Mouse (Mus musculus) CD4-positive helper T cell, adult 2 months (primary cell): ENCODE data around the gene Amotl2.
"Not testable (repeated sequence)": the region's sequence is repeated elsewhere in the genome, so short reads cannot be mapped to it uniquely, and the experiment has no call there.

Source experiments
- DNase-seq: peaks from one replicate; pipeline ENCODE4 v3.0.0-alpha.2; 2012; ENCODE audit warnings: low read depth, missing footprints, low spot score

Amotl2 gene

DNA sequence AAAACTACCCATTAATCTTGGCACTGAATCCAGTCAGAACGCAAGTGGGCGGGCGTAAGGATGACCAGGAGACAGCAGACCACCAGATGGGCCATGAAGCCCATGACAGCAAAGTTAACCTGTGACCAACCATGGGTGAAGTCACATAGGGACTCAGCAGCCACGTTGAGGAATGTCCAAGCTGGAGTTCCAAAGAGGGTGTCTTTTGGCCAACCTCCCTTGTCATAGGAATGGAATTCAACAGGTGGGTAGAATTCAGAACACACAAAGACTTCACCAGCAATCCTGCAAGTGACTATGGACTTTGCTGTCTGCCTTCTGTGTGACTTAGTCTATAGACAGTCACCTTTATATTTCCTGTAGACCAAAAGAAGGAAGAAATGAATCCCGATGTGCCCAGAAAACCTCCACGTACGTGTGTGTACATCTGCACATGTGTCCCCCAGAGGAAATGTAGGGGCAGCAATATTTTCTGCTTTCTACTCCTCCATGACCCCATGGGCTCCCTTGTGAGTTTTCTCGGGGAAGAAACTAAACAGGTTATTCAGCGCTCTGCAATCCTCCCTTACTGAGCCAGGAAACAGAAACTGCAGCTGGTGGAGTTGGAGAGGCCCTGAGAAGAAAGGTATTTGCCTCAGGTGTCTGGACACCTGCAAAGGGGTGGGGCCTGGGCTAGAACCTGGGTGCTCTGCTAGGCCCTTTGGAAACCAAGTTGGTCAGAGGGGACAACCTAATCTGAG, 17.7 kb downstream of the Amotl2 start:
- no peak for DNase-seq

DNA sequence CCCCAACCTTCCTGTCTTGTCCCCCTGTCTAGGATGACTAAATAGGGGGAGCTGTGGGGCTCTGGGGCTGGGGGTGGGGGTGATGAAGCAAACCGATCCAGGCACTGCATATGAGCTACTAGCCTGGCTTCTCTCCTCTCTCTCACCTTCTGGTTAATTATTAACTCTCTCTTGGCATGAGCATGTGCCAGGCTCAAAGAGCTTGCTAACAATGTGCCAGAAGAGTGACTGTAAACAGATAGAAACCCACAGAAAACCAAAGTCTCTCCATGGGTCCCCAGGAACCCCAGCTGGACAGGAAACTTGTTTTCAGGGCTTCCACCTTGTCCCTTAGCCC, 18.2 kb downstream of the Amotl2 start:
- DNase-seq = no peak

DNA sequence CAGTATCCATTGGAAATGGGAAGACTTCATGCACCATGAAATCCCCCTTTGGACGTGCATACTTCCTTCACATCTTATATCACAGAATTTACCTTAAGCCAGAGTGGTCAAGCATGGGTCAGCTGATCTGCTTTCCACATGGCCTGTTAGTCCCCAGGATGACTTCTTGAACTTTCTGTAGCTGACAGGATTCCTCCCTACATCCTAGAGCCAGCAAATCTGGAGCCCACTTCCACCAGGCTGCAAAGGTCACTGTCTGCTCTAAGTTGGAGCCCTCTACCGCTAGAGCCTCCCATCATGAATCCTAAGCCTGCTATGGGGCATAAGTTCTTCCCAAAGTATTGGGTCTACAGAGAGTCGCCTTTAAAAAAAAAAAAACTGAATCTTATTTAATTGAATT, 18.8 kb downstream of the Amotl2 start:
- no peak for DNase-seq

DNA sequence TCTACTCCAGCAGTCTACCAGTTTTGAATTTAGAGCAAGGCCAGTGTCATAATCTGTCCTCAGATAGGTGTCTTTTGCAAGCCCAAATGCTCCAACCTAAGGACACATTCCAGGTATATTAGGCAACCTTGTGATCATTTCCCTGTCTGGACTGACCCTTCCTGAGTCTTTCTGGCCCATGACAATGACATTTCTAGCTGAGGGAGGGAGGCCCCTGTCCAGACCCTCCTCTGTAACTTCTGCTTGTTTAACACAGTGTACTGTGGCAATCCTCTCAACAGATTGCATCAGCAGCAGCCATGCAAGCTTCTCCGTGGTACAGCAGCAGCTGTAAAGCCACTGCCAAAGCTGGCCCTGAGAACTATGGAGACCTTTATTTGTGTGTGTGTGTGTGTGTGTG, 19.5 kb downstream of the Amotl2 start:
- DNase-seq = no peak

DNA sequence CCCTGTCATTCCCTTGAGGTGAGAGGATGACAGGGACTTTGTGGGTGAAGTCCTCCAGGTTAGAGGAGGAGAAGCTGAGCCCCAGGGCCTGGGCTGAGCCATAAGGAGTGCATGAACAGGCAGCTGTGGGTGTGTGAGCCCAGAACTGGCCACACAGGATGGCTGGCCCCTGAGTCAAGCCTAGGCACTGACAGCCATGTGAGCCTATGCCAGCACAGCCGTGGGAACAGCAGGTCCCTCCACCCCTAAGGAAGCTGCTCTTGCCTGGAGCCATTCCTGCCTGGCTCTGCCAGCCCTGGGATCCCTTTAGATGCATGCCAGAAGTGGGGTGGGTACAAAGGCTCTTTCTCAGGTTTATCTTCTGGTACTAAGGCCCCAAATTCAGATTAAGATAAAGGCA, 20.9 kb downstream of the Amotl2 start:
- DNase-seq = no peak

DNA sequence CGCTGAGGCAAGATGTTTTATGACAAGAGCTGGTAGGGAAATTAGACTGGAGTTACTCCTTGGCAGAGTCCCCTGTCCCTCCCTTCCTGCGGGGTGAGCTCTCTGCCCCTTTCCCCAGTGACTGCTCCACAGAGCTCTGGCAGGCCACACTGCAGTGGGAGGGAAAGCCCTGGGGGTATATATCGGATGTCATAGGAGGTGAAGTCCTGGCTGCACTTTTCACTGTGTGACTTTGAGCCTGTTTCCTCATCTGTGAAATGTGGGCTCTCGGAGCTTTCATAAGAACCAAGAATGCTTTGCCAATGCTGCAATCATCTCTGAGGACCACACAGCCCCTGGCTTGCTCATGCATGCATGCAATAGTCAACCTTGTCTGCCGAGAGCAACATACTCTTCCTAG, 30.3 kb downstream of the Amotl2 start:
- no peak for DNase-seq

DNA sequence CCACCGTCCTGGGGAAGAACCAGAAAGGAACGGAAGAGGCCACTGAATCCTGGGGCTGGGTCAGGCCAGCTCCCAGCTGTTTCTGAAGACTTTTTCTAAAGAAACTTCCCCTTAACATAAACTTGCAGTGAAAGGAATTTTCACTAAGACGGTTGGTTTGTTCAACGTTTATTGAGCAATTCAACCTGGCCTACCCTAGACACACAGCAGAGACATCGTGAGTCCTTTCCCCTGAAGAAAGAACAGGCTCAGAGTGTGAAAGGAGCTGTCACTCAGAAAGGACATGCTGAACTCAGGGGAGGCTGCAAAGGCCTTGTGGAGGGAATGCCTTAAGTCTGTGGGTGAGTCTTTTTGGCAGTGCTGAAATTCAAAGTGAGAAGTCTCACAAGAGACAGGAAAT, 31.4 kb downstream of the Amotl2 start:
- DNase-seq = no peak

DNA sequence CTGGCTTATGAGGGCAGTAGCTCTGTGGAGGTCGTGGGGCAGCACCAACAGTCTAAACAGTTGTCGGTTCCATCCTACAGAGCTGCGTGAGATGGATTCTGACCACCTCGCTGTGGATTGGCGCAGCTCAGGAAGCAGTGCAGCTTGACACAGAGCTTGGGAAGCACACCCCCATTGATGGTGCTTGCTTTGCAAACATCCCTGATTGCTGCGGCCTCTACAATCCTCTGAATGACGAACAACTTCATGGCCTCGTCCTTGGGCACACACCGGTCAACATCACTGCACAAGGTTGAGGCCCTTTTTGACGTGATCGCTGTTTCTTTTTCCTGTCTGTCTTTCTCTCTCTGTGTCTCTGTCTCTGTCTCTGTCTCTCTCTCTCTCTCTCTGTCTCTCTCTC, 32.7 kb downstream of the Amotl2 start:
- no peak for DNase-seq

DNA sequence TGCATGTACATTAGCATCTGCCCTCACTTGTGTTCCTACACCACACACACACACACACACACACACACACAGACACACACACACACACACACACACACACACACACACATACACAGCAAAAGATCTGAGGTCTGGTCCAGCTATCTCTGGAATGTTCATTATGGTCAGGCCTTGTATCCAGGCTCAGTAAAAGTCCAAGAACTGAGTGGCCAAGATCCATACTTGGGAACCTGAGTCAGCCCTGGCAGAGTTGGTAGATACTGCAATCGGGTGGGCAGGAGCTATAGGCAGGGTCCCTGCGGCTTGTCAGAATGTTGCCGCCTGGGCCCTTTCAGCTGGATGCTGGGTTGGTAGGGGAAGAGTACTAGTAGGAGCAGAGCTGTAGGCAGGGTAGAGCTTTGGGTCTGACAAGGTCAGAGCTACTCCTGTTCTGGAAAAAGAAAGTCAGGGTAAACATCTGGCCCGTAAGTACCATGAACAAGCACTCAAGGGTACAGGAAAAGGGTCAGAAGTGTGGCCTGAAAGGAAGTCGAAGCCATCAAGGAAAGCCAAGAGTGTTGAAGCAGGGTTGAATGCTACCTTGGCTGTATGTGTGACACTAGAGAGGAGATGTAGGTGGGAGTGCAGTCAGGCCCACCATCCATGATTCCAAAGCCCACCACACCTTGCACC, 35.3 kb downstream of the Amotl2 start:
- DNase-seq = no peak

DNA sequence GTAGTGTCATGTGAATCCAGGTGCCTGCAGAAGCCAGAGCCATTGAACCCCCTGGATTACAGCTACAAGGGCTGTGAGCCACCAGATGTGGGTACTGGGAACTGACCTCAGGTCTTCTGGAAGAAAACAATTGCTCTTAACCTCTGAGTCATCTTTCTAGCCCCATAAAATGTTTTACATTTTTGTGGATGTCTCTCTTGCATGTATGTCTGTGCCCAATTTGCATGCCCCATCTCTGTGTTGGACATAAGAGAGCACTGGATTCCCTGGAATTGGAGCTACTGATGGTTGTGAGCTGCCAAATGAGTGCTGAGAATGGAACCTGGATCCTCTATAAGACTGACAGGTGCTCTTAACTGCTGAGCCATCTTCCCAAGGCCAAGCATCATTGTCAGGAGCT, 36.8 kb downstream of the Amotl2 start:
- DNase-seq = no peak

DNA sequence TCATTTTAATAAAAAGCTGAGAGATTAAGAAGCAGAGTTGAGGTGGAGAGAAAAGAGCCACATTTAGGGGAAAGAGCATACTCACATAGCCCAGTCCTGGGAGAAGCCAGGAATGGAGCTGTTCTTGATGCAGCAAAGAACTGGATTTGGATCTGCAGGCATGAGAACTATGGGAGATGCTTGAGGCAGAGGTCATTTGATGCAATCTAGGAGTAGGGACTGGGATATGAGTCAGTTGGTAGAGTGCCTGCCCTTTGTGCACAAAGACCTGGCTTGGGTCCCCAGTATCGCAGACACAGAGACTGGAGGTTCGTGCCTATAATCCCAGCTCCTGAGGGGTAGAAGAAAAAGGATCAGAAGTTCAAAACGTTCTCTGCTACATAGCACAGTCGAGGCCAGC, 38.7 kb downstream of the Amotl2 start:
- DNase-seq = no peak

DNA sequence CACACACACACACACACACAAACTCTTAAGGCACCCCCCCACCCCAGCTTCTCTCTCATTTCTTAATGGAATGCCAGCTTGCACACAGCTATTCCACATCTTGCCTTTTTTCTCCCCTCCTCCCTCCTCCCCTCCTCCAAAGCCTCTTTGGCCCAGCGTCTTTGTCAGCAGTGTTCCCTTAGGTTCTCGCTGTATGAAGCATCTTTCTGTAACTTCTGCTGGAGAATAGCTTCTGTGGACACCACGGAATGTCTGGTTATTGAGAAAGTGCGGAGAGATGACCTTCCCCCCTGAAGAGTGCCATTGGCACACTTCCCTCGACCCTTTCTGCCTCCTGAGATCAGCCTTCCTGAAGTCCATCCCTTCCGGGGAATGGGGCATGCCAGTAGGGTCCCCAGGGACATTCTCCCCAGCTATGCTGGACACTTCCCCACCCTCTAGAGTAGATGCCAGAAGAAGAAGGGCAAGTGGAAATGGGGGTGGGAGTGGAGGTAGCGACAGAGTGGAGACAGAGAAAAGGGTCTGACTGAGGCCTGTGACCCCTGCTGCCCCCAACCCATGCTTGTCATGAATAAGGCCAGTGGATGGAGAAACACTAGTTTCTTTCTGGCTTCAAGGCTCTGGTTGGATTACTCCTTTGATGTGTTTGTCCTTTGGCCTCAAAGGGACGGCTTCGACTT, 39.3 kb downstream of the Amotl2 start:
- no peak for DNase-seq

DNA sequence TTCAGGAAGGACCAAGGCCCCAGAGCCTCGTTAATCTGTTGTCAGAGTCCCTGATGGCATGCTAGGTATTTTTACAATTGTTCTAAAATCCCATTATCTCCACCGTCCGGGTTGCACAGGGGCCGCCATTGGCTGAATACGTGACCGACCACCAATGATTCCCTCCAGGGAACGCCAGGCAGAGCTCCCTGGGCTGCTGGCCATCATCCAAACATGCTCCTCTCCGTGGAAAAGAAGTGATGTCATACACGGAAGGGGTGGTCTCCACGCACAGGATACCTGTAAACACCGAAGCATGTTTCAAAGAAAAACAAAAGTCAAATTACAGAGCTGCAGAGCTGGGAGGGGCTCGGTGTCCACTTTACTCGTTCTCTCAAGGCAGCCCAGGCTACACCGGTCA, 39.9 kb downstream of the Amotl2 start:
- DNase-seq = no peak

DNA sequence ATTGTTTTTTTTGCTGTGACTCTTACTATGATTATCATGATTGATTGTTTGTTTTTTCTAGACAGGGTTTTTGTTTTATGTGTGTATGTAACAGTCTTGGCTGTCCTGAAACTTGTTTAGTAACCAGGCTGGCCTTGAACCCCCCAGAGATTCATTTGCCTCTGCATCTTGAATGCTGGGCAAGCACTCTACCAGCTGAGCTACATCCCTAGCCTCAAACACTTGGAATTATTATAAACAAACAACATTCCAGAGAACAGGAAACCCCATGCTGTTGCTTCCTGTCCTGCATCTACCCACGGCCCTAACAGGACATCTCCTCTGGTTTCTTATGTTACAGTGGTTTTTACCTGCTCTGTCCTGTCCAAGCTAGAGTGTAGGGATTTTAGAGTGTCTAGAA, 42.4 kb downstream of the Amotl2 start:
- no peak for DNase-seq

DNA sequence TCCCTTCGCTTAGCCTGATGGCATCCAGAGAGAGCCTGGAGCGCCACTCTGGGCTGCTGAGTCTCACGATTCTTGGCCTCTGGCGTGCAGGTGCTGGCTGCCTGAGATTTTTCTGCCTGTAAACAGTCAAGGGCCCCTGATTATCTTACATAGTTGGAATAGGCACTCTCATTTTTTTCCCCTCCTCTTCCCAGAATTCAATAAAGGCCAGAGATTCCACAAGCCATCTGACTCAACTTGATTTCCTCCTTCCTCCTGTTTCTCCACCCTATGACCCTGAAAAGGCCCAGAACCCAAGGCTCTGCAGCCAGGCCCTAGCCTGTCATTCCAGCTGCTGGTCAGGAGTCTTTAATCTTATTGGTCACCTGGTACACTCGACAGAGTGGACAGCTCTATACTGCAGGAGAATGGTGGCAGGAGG, 43.1 kb downstream of the Amotl2 start:
- no peak for DNase-seq

DNA sequence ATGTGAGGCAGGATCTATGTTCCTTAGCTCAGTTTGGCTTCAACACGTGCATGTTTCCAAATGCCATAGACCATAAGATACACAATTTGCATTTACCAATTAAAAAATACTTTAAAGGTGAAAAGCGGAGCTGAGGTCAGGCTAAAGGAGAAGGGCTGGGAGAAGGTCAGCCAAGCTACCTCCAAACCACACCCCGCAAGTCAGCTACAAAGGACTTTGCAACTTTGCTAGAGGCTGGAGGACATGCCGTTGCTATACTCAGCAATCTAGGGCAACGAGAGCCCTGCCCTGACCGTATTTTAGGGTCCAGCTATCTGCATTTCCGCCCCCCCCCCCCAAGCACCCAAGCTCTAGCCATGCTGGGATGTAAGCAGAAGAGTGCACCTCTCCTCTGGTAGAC, 45.1 kb downstream of the Amotl2 start:
- DNase-seq = no peak

DNA sequence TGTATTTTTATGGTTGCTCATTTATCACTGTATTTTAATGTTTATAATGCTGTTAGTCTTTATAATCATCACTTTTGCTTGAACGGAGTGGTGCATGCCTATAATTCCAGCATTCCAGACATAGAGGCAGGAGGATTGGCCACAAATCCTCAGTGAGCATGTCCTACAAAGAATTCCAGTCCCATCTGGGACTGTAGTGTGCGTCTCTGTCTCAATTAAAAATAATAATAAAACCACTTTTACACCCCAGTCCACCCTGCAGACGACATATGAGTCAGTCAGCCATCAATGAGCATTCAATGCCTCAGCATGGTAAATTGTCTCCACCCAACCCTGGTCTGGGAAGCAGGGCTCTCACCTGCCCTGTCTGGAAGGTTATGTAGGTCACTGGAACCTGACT, 46.4 kb downstream of the Amotl2 start:
- no peak for DNase-seq

DNA sequence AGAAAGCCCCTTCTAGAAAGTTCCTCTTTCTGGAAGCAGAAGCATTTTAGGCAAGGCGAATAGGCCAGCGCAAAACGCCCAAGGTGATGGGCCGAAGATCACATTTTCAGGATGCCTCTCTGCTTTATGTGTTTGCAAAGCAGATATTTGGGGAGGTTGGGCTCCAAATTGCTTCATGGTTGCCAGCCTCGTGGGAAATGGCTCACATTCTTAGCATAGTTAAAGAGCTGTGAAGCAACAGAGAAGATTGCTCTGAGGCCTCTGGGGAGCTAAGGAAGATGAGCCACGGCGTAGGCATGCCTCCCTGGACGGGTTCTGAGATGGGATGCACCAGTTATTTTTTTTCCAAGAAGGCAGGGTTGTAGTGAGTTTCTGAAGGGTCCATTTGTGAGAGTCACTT, 47.0 kb downstream of the Amotl2 start:
- DNase-seq = no peak

DNA sequence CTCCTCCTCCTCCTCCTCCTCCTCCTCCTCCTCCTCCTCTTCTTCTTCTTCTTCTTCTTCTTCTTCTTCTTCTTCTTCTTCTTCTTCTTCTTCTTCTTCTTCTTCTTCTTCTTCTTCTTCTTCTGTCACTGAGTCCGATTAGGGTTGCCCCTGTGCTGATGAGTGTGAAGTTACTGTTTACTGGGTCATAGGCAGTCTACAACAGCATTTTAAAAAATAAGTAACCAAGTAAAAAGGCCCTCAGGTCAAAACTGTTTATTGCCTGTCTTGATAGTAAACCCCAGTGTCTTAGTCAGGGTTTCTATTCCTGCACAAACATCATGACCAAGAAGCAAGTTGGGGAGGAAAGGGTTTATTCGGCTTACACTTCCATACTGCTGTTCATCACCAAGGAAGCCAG, 48.1 kb downstream of the Amotl2 start:
- DNase-seq = not testable (repeated sequence)

DNA sequence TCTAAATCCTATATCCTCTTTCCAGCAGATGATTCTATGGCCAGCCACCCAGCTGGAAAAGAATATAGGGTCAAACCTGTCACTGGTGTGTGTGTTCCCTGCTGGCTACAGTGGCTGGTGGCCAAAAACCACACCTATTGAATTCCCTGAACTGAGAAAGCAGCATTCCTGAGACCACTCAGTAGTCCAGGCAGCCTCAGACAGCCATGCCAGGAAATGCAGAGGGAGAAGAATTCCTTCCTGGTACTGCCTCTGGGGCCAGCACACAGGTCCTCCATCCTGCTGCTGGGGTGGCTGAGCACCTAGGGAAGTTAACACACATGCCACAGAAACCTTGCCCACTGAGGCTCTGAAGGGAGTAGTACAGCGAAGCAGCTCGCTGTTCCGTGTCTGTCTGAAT, 50.3 kb downstream of the Amotl2 start:
- DNase-seq = no peak

DNA sequence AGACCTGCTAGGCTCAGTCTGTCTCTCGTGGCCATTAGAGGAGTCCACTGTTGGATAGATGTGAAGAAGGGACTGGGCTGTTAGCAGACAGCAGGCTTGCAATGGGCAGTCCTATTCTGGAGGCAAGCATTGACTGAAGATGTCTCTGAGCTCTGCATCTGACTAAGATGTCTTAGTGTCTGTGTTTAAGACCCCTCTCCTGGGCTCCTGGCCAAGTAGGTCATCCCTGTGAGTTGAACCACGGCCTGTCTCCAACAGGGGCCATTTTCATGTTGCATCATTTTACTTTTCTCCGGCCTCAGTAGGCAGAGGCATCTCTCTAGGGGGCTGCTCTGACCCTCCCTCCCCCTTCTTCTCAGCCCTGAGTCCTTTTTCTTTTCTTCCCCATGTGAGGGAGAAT, 52.8 kb downstream of the Amotl2 start:
- no peak for DNase-seq

DNA sequence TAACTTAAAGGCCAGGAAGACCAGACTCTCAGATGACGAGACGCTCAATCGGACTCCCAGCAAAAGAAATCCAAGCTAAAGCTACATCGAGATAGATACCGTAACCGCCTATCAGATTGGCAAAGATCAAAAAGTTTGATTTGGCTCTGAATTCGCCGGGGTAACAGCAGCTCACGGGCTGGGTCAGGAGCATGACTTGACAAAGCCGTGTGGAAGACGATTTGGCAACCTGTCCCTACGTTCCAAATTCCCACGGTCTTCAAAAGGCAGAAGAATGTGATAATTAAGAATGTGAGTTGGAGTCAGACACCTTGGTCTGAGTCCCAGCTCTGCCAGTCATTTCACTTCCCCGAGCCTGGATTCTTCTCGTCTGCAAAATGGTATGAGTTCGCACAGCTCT, 53.7 kb downstream of the Amotl2 start:
- no peak for DNase-seq

DNA sequence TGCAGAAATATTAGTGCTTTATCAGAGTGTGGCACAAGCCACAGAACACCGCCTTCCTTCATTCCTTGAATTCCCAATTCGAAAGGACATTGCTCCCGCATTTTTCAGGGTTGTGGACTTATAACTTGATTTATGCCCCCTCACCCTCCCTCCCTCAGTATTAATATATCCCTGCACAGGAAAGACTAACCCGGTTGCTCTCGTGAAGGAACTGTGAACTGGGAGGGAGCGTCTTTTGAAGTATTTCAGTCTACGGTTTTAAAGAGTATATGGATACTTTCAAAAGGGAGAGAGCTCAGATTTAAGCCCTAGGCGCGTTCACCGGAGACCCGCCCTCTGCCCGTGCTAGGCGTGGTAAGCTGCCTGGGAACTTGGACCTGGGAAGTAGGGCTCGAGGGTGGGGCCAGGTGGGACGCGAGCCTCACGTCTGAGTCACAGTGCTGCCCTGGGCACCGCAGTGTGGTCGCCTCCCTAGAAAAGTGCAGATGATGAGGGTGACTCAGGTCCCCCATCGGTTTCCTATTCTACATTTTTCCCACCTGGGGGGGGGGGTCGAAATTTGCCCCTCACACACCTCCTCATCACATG, 54.9 kb downstream of the Amotl2 start:
- no peak for DNase-seq
